Mouse (Mus musculus) neural tube, embryonic 12.5 days (tissue): ENCODE data around the gene Snapc2. TPM values are rescaled to one million over a fixed set of nuclear protein-coding genes. Genes with fewer than 3 reads are reported as not detected.

Source experiments
- ATAC-seq: fragments of 200-750 bp; cut with Nextera tagmentation; 2 replicates; pipeline ENCODE4 v1.8.0; 2017; ENCODE audit warnings: low read depth, mild to moderate bottlenecking, moderate TSS enrichment, moderate library complexity; ENCODE audit not compliant: low FRiP score
- H3K27ac ChIP-seq: fragments of 300-500 bp; sonication (generic); 2 replicates; pipeline ENCODE4 v1.5.1; 2016
- H3K27me3 ChIP-seq: fragments of 300-500 bp; sonication (generic); replicated peaks from 2 replicates; pipeline ENCODE4 v1.6.1; 2016; ENCODE audit warnings: mild to moderate bottlenecking
- H3K36me3 ChIP-seq: fragments of 300-500 bp; sonication (generic); 2 replicates; pipeline ENCODE4 v1.6.1; 2016; ENCODE audit warnings: mild to moderate bottlenecking
- H3K4me1 ChIP-seq: fragments of 300-500 bp; sonication (generic); 2 replicates; pipeline ENCODE4 v1.6.1; 2016
- H3K4me2 ChIP-seq: fragments of 300-500 bp; sonication (generic); replicated peaks from 2 replicates; pipeline ENCODE4 v1.6.1; 2016; ENCODE audit warnings: mild to moderate bottlenecking
- H3K4me3 ChIP-seq: fragments of 300-500 bp; sonication (generic); 2 replicates; pipeline ENCODE4 v1.5.1; 2016
- H3K9ac ChIP-seq: fragments of 300-500 bp; sonication (generic); 2 replicates; pipeline ENCODE4 v1.6.1; 2016; ENCODE audit warnings: mild to moderate bottlenecking
- H3K9me3 ChIP-seq: fragments of 300-500 bp; sonication (generic); 2 replicates; pipeline ENCODE4 v1.6.1; 2016; ENCODE audit warnings: mild to moderate bottlenecking
- WGBS: fragments of 180-500 bp; shearing (Covaris S2); methylation state at CpG from one replicate; pipeline ENCODE4 v1.1.7; 2016; 5-methylcytosine and 5-hydroxymethylcytosine counted together
- polyA plus RNA-seq: library from polyadenylated mRNA; unstranded; fragments of >200 nt; fragmentation: Nextera tagmentation; extraction: Ambion mirVana; gene quantifications from 2 replicates; pipeline ENCODE4 v1.2.1, GENCODE M21; 2016

Snapc2 gene
- polyA plus RNA-seq, 1 experiment from 2014 or later = 63.2 TPM

DNA sequence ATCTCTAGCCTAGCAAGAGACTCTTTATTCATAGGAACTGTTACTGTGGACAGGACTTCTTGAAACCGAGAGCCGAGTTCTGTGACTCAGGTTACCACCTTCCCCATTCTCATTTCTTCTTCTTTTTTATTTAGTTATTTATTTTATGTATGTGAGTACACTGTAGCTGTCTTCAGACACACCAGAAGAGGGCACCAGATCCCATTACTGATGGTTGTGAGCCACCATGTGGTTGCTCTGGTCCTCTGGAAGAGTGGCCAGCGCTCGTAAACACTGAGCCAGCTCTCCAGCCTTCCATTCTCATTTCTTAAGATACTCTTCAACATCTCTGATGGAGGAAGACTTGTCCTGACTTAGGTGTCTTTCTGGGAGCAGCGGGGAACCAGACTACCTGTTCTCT lies 39.9 kb downstream of the Snapc2 start:
- H3K27ac ChIP-seq = no peak overlapping the region
- no peak overlapping the region for H3K4me3 ChIP-seq
- H3K4me1 ChIP-seq = no peaks in the 10 kb centered on the region
- H3K36me3 ChIP-seq = peaks cover 78% of the 10 kb centered on the region
- WGBS = 92% methylated on average over 5 of the region's 5 CpGs
- no peaks in the 10 kb centered on the region for H3K9me3 ChIP-seq
- H3K27me3 ChIP-seq = no peaks in the 10 kb centered on the region
- ATAC-seq = no peak
- H3K9ac ChIP-seq = no peak overlapping the region
- H3K4me2 ChIP-seq = no peak overlapping the region

- H3K4me3 ChIP-seq = no peak overlapping the region
- no peak for ATAC-seq
- no peaks in the 10 kb centered on the region for H3K9me3 ChIP-seq
- 96% methylated on average over 4 of the region's 4 CpGs for WGBS
- no peaks in the 10 kb centered on the region for H3K27me3 ChIP-seq
- H3K4me2 ChIP-seq = no peak overlapping the region
- H3K36me3 ChIP-seq = peaks cover 83% of the 10 kb centered on the region
- no peak overlapping the region for H3K9ac ChIP-seq
- no peak overlapping the region for H3K27ac ChIP-seq
- no peaks in the 10 kb centered on the region for H3K4me1 ChIP-seq
Observed at GRCm38 (mm10) chr8:4297822-4298221, 44.9 kb downstream of the Snapc2 start.

GRCm38 (mm10) chr8:4304124-4304547 lies 51.3 kb downstream of the Snapc2 start:
- H3K36me3 ChIP-seq = peaks cover 89% of the 10 kb centered on the region
- WGBS = 83% methylated on average over 3 of the region's 3 CpGs

More at GRCm38 (mm10) chr8:4304124-4304547, 51.3 kb downstream of the Snapc2 start:
- Histone ChIP-seq H3K27ac (no peak overlapping the region), H3K9me3 (no peaks in the 10 kb centered on the region), H3K4me2 (no peak overlapping the region), H3K4me1 (no peaks in the 10 kb centered on the region), H3K4me3 (no peak overlapping the region), H3K27me3 (no peaks in the 10 kb centered on the region), H3K9ac (no peak overlapping the region)
- no peak for ATAC-seq

Other genes with a start within 250 kb of the Snapc2 start
- gene Cd209f, start 147.2 kb upstream of the Snapc2 start, polyA plus RNA-seq = not detected in 2 replicates
- gene Cd209g, start 119.0 kb upstream of the Snapc2 start, polyA plus RNA-seq = not detected in 2 replicates
- gene Evi5l, start 86.5 kb upstream of the Snapc2 start, polyA plus RNA-seq = 72.1 and 74.7 TPM in 2 replicates
- gene Prr36, start 35.6 kb upstream of the Snapc2 start, polyA plus RNA-seq = 40.7 and 41.6 TPM in 2 replicates
- 0.05 and 0.08 TPM in 2 replicates for gene Lrrc8e, start 26.3 kb upstream of the Snapc2 start, polyA plus RNA-seq
- 43.4 and 50.9 TPM in 2 replicates for gene Map2k7, start 14.3 kb upstream of the Snapc2 start, polyA plus RNA-seq
- gene Gm49320, start 14.2 kb upstream of the Snapc2 start, polyA plus RNA-seq = 1.2 and 1.5 TPM in 2 replicates
- gene Tgfbr3l, start 4.9 kb upstream of the Snapc2 start, polyA plus RNA-seq = 5.4 and 8.1 TPM in 2 replicates
- 209 and 218 TPM in 2 replicates for gene Ctxn1, start 6.2 kb downstream of the Snapc2 start, polyA plus RNA-seq
- gene Timm44, start 22.8 kb downstream of the Snapc2 start, polyA plus RNA-seq = 44.9 and 53.2 TPM in 2 replicates
- 21.2 and 22.8 TPM in 2 replicates for gene Ccl25, start 72.1 kb downstream of the Snapc2 start, polyA plus RNA-seq
- 222 and 233 TPM in 2 replicates for gene Elavl1, start 72.3 kb downstream of the Snapc2 start, polyA plus RNA-seq
- gene Cers4, start 239.9 kb downstream of the Snapc2 start, polyA plus RNA-seq = 20.4 and 24.3 TPM in 2 replicates